Mouse (Mus musculus): Measurements from ENCODE around the gene Gmnn. TPM values are rescaled to one million over a fixed set of nuclear protein-coding genes. Genes with fewer than 3 reads are reported as not detected.
A peak's percentile ranks its signal among the peaks of the same experiment; 100 is the strongest.

The Gmnn gene
- polyA plus RNA-seq, 1 experiment from 2014 or later = 102 TPM

DNA sequence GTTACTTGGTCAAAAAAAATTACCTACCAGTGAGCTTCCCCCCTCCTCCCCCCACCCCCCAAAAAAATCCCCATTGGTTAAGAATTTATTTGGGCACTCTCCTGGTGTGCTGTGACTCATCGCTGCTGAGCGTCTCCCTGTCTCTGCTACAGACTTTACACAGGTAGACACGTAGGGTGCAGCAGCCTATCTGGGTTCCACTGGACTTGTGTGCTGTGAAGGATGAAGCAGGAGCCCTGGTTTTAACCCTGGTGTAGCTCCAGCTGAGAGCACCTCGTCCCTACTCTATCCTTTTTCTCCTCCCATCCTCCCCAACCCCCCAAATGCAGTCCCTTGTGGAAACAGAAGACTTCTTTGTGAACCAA is 37.3 kb downstream of the Gmnn start:
- ATAC-seq (replicated peaks; ENCODE audit: insufficient number of reproducible peaks, insufficient read depth, low FRiP score, low read depth) = no peak
- Histone ChIP-seq H3K4me3 (no peak overlapping the region), H3K9ac (no peak overlapping the region), H3K4me1 (replicated peaks) (no peaks in the 10 kb centered on the region), H3K27me3 (no peaks in the 10 kb centered on the region), H3K27ac (no peak overlapping the region), H3K9me3 (replicated peaks) (no peaks in the 10 kb centered on the region), H3K4me2 (no peak overlapping the region), H3K36me3 (peaks cover 21% of the 10 kb centered on the region)
- 52% methylated on average over 4 of the region's 4 CpGs for WGBS

DNA sequence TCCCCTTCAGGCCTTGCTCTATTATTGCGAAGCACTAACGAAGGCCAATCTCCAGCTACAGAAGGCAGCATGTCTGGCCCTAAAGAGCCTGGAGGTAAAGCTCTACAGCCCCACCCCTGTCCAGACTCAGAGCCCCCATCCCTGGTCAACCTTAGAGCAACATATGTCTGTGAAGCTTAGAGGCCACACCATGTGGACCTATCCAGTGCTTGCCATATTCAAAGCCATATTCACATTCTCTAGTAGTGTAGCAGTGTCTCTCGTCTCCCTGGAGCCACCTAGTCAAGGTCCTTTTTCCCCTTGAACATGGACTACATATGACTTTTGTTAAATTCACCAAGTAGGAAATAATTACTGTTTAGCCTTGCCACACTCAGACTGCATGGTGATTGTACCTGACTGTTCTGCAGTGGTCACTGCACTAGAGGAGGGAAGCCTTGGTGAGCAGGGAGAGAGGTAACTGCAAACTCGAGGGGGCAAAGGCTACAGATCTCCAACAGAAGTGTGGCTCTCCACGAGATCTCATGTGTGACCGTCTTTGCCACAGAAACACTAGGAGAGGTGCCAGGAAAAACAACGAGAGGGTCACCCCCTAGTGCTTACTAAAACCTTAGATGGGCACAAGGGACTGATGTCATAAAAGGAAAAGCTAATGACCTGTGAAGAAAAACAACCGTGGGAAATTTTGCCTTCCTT is 37.9 kb downstream of the Gmnn start:
- Histone ChIP-seq H3K36me3 (peaks cover 25% of the 10 kb centered on the region), H3K4me2 (no peak overlapping the region), H3K9me3 (replicated peaks) (no peaks in the 10 kb centered on the region), H3K27ac (no peak overlapping the region), H3K4me1 (replicated peaks) (no peaks in the 10 kb centered on the region), H3K9ac (no peak overlapping the region), H3K27me3 (no peaks in the 10 kb centered on the region), H3K4me3 (no peak overlapping the region)
- WGBS = 61% methylated on average over 8 of the region's 8 CpGs
- ATAC-seq (replicated peaks; ENCODE audit: insufficient number of reproducible peaks, insufficient read depth, low FRiP score, low read depth) = no peak

DNA sequence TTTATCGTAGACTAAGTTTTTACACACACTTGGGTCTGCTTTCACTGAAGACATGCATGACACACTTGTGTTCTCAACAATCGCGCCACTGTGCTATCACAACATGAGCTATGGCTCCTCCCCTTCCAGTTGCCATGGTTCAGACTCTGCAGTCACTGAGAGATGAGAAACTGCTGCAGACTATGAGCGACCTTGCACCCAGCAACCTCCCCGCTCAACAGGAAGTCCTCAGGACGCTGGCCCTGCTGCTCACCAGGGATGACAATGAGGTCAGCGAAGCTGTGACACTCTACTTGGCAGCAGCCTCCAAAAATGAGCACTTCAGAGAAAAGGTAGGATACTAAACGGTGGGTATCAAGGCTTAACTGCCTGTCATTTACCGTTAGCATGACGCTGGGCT is 40.2 kb downstream of the Gmnn start:
- WGBS = 69% methylated on average over 10 of the region's 10 CpGs
- ATAC-seq (replicated peaks; ENCODE audit: insufficient number of reproducible peaks, insufficient read depth, low FRiP score, low read depth) = no peak
- peaks cover 39% of the 10 kb centered on the region for H3K36me3 ChIP-seq

DNA sequence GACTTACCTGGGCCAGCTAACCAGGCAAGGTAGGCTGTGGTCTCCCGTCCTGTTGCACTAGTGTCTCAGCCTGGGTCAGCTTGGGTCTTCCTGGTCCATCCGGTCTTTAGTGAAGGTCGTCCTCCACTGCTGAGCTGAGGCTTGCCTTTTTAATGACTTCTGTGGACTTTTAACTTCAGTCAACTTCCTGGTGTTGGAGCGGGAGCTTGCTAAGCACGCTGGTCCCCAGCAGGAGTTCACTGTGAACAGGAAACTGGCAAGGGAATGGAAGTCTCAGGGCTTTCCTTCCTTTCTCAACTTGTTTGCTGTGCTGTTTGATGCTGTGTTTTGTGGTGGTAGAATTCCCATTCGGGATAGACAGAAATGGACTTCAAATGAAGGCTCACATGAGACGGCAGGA is 44.0 kb downstream of the Gmnn start:
- Histone ChIP-seq H3K9me3 (replicated peaks) (no peaks in the 10 kb centered on the region), H3K4me1 (replicated peaks) (peaks cover 10% of the 10 kb centered on the region), H3K27me3 (no peaks in the 10 kb centered on the region), H3K36me3 (peaks cover 25% of the 10 kb centered on the region; the same call in 1 of the 2 replicates), H3K9ac (no peak overlapping the region), H3K4me3 (no peak overlapping the region), H3K27ac (no peak overlapping the region), H3K4me2 (no peak overlapping the region)
- ATAC-seq (replicated peaks; ENCODE audit: insufficient number of reproducible peaks, insufficient read depth, low FRiP score, low read depth) = no peak
- WGBS = 63% methylated on average over 7 of the region's 7 CpGs

More for the DNA sequence above, 40.2 kb downstream of the Gmnn start:
- Histone ChIP-seq H3K9me3 (replicated peaks) (no peaks in the 10 kb centered on the region), H3K27me3 (no peaks in the 10 kb centered on the region), H3K4me3 (no peak overlapping the region), H3K27ac (no peak overlapping the region), H3K4me2 (no peak overlapping the region), H3K9ac (no peak overlapping the region), H3K4me1 (replicated peaks) (no peaks in the 10 kb centered on the region)

DNA sequence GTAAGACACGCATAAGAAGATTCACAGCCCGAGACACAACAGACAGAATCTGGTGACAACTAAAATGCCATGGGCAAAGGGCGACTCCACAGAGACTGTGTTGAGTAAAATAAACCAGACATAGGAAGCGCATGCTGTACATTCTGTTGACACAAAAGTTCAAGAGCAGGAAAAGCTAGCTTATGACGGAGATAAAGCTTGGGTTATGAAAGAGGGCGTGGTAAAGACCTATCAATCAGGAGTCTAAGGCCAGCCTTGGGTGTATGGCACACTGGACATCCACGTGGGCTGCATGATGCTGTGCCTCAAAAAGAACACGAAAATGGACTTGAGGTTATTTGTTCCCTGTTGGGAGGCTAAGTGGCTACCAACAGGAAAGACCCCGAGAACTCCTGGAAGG is 45.3 kb downstream of the Gmnn start:
- H3K27ac ChIP-seq = no peak overlapping the region
- 57% methylated on average over 9 of the region's 9 CpGs for WGBS
- H3K27me3 ChIP-seq = no peaks in the 10 kb centered on the region
- H3K9ac ChIP-seq = no peak overlapping the region
- H3K4me3 ChIP-seq = no peak overlapping the region
- H3K9me3 ChIP-seq (replicated peaks) = no peaks in the 10 kb centered on the region
- peaks cover 23% of the 10 kb centered on the region for H3K4me1 ChIP-seq (replicated peaks)
- H3K36me3 ChIP-seq = peaks cover 21% of the 10 kb centered on the region; the same call in 1 of the 2 replicates
- H3K4me2 ChIP-seq = no peak overlapping the region
- ATAC-seq (replicated peaks; ENCODE audit: insufficient number of reproducible peaks, insufficient read depth, low FRiP score, low read depth) = no peak

DNA sequence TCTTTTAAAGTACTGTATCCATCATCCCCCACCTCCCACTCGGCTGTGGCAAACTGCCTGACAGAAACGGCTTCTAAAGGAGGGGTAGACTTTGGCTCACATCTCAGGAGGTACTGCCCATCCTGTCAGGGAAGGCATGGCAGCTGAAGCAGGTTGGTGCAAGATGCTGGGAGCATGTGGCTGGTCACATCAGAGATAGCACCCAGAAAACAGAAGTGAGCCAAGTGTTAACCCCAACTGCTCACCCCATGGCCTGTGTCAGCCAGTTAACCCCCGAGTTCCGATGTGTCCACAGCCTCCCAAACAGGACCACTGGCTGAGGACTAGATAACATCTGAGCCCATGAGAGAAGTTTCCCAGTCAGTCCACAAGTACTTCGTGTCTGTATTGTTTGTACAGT is 46.1 kb downstream of the Gmnn start:
- Histone ChIP-seq H3K36me3 (peaks cover 20% of the 10 kb centered on the region; the same call in 1 of the 2 replicates), H3K9ac (no peak overlapping the region), H3K4me1 (replicated peaks) (peaks cover 28% of the 10 kb centered on the region), H3K27ac (no peak overlapping the region), H3K4me2 (no peak overlapping the region), H3K27me3 (no peaks in the 10 kb centered on the region), H3K9me3 (replicated peaks) (no peaks in the 10 kb centered on the region), H3K4me3 (no peak overlapping the region)
- ATAC-seq (replicated peaks; ENCODE audit: insufficient number of reproducible peaks, insufficient read depth, low FRiP score, low read depth) = no peak
- 74% methylated on average over 5 of the region's 5 CpGs for WGBS

DNA sequence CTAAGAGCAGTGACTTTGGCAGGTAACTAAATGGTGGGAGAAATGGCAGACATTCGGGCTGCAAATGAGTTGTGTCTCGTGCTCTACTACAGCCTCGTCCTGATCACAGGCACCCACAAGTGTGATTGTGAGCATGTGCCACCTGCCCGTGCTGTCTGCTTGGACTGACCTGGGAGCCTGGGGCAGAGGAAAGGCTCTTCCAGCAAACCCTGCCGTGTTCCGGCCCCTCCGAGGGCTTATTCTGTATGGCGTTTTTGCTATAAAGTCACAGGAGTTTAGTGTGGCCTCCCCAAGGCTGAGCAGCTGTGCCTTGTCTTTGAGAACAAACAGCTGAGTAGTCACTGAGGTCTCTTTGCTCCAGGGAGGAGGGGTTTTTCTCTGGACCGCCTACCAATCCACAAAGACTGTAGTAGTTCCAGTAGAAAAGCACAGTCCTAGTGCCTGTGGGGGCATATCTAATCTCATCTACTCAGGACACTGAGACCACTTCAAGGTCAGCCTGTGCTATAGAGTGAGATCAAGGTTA is 47.3 kb downstream of the Gmnn start:
- ATAC-seq (replicated peaks; ENCODE audit: insufficient number of reproducible peaks, insufficient read depth, low FRiP score, low read depth) = no peak
- WGBS = 75% methylated on average over 9 of the region's 9 CpGs
- peaks cover 28% of the 10 kb centered on the region for H3K4me1 ChIP-seq (replicated peaks)

DNA sequence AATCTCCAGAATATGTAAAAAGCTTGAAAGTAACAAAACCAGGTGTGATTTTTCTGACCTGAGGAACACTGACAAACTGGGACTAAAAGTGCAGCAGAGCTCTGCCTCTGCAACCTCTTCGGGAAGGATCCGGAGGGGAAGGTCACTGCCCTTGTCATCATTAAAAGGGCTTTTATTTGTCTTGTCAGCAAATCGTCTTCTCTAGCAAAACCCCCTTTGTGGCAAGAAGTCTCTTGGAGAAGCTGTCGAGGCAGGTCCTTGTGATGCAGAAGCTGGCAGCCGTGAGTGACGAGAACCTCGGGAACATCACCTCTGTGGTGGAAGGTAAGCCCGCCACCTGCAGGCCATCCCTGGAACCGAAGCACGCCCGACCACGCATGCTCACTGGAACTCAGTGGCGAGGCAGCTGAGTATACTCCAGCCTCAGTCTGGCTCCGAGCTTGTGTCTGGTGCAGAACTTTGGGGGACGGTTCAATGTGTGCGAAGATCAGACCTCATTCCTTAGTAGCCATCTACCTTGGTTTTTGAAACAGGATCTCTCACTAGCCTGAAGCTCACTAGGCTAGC is 48.2 kb downstream of the Gmnn start:
- Histone ChIP-seq H3K4me2 (peak overlapping the region; percentile 36), H3K36me3 (peaks cover 13% of the 10 kb centered on the region; the same call in 1 of the 2 replicates), H3K9ac (no peak overlapping the region), H3K27ac (peak overlapping the region; percentile 41; the same call in 1 of the 2 replicates), H3K27me3 (no peaks in the 10 kb centered on the region), H3K9me3 (replicated peaks) (no peaks in the 10 kb centered on the region), H3K4me1 (replicated peaks) (peaks cover 28% of the 10 kb centered on the region), H3K4me3 (no peak overlapping the region)
- WGBS = 12% methylated on average over 16 of the region's 16 CpGs
- ATAC-seq (replicated peaks; ENCODE audit: insufficient number of reproducible peaks, insufficient read depth, low FRiP score, low read depth) = peak; percentile 47; the same call in 1 of the 2 replicates

More for the DNA sequence above, 47.3 kb downstream of the Gmnn start:
- H3K27ac ChIP-seq = no peak overlapping the region
- H3K36me3 ChIP-seq = peaks cover 20% of the 10 kb centered on the region; the same call in 1 of the 2 replicates
- H3K9me3 ChIP-seq (replicated peaks) = no peaks in the 10 kb centered on the region
- H3K9ac ChIP-seq = no peak overlapping the region
- no peaks in the 10 kb centered on the region for H3K27me3 ChIP-seq
- H3K4me3 ChIP-seq = no peak overlapping the region
- no peak overlapping the region for H3K4me2 ChIP-seq

DNA sequence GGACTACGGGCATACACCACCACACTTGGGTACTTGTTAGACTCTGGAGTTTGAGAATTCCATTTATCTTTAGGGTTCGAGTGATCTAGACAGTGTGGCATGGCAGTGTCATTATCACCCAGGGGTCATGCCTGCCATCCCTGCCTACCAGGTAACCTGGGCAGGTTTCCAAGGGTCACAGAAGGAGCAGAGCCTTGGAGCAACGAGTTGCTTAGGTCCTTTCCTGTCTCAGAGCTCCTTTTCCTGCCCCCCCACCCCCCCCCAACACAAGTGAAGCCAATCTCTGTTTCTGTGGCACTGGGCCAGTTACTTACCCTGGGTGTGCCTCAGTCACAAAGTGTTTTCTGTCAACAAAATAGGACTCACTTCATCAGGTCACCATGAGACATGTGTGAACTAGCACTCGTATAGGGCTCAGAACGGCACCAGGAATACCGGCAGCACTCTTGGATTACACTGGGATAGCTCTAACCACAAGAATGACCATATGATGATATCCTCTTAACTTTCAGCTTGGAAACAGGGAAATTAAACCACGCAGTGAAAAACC is 49.1 kb downstream of the Gmnn start:
- peak; percentile 54; the same call in 1 of the 2 replicates for ATAC-seq (replicated peaks; ENCODE audit: insufficient number of reproducible peaks, insufficient read depth, low FRiP score, low read depth)
- H3K4me2 ChIP-seq = no peak overlapping the region

DNA sequence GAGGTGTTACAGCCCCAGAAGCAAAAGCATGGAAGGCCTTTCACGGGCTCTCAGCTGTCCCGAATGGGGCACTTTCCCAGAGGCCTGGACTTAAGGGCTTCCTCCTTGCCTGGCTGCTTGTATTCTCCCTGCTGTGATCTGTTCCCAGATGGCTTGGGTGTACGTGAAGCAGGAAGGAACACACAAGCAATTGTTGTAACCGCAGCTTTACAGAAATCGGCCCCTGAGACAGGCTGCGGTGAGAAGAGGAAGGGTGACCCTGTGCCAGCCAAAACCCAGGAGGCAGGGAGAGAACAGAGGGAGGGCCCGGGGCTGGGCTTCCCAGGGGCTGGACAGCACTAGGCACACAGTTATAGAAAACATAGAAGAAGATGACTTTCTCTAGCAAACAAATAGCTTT is 50.8 kb downstream of the Gmnn start:
- Histone ChIP-seq H3K27me3 (no peaks in the 10 kb centered on the region), H3K9ac (no peak overlapping the region), H3K4me1 (replicated peaks) (peaks cover 28% of the 10 kb centered on the region), H3K4me3 (no peak overlapping the region), H3K9me3 (replicated peaks) (no peaks in the 10 kb centered on the region), H3K36me3 (no peaks in the 10 kb centered on the region; the same call in 1 of the 2 replicates), H3K27ac (peak overlapping the region; percentile 43), H3K4me2 (no peak overlapping the region)
- WGBS = 57% methylated on average over 7 of the region's 7 CpGs
- ATAC-seq (replicated peaks; ENCODE audit: insufficient number of reproducible peaks, insufficient read depth, low FRiP score, low read depth) = no peak

More for the DNA sequence above, 49.1 kb downstream of the Gmnn start:
- H3K4me3 ChIP-seq = no peak overlapping the region
- 41% methylated on average over 7 of the region's 7 CpGs for WGBS
- H3K9ac ChIP-seq = no peak overlapping the region
- peaks cover 7% of the 10 kb centered on the region; the same call in 1 of the 2 replicates for H3K36me3 ChIP-seq
- no peaks in the 10 kb centered on the region for H3K9me3 ChIP-seq (replicated peaks)
- peak overlapping the region; percentile 41 for H3K27ac ChIP-seq
- H3K27me3 ChIP-seq = no peaks in the 10 kb centered on the region
- peaks cover 28% of the 10 kb centered on the region for H3K4me1 ChIP-seq (replicated peaks)

DNA sequence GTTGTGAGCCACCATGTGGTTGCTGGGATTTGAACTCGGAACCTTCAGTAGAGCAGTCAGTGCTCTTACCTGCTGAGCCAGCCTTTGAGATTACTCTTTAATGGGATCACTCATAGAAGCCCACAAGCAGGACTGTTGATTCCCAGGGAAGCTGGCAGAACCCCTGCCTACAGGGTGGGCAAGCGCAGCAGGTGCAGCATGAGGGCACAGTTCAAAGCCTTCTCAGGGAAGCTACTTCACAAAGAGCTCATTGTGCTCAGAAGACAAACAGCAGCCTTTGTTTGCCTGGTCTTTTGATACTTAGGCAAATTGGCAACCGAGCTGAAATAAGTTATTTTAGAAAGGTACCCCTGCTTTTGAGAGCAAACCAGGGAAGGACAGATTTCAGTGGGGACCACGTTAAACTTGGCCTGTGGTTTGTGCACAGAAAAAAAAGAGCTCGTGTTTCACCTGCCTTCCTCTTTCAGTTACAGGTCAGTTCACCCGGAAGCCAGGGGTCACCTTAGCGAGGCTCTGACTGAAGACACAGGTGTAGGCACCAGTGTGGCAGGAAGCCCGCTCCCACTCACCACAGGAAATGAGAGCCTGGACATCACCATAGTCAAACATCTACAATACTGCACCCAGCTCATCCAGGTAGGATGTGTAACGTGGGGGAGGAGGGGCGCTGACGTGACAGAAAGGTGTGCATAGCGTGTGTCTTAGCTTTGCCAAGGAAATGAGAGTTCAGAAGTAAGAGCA is 51.9 kb downstream of the Gmnn start:
- Histone ChIP-seq H3K4me1 (replicated peaks) (peaks cover 28% of the 10 kb centered on the region), H3K4me2 (no peak overlapping the region), H3K9me3 (replicated peaks) (no peaks in the 10 kb centered on the region), H3K36me3 (no peaks in the 10 kb centered on the region), H3K27me3 (no peaks in the 10 kb centered on the region), H3K27ac (no peak overlapping the region), H3K9ac (no peak overlapping the region), H3K4me3 (no peak overlapping the region)
- ATAC-seq (replicated peaks; ENCODE audit: insufficient number of reproducible peaks, insufficient read depth, low FRiP score, low read depth) = no peak
- WGBS = 82% methylated on average over 12 of the region's 12 CpGs
